Mouse (Mus musculus) CD4-positive helper T cell, adult 2 months (primary cell): ENCODE measurements at regions not wholly inside any gene's neighbourhood (a gene's known extent, or its start where the extent isn't known, plus 50 kb on each side); places are given as distances from the start of the nearest gene placed in this dataset.
"Not testable (repeated sequence)": the region's sequence is repeated elsewhere in the genome, so short reads cannot be mapped to it uniquely, and the experiment has no call there.

Source experiments
- DNase-seq: peaks from one replicate; pipeline ENCODE4 v3.0.0-alpha.2; 2012; ENCODE audit warnings: low read depth, missing footprints, low spot score

GRCm38 (mm10) chr10:56891530-56891929 lies 514.4 kb downstream of the Gja1 start:
- not testable (repeated sequence) for DNase-seq

GRCm38 (mm10) chr10:56892666-56893209 lies 515.6 kb downstream of the Gja1 start:
- DNase-seq = no peak

- DNase-seq = no peak
These were observed 516.1 kb downstream of the Gja1 start for GRCm38 (mm10) chr10:56893210-56893705.

GRCm38 (mm10) chr10:56899640-56900274 lies 522.6 kb downstream of the Gja1 start:
- DNase-seq = no peak

- DNase-seq = no peak
These were observed 523.8 kb downstream of the Gja1 start for GRCm38 (mm10) chr10:56900914-56901313.

- DNase-seq = no peak
These were observed 535.6 kb downstream of the Gja1 start for GRCm38 (mm10) chr10:56912711-56913110.

GRCm38 (mm10) chr10:56914103-56914502 lies 537.0 kb downstream of the Gja1 start:
- DNase-seq = no peak

GRCm38 (mm10) chr10:56918412-56918811 lies 541.3 kb downstream of the Gja1 start:
- DNase-seq = no peak

GRCm38 (mm10) chr10:56920711-56921672 lies 543.9 kb downstream of the Gja1 start:
- no peak for DNase-seq

GRCm38 (mm10) chr10:56935174-56935573 lies 551.0 kb upstream of the Hsf2 start:
- no peak for DNase-seq

GRCm38 (mm10) chr10:56941972-56942371 lies 544.2 kb upstream of the Hsf2 start:
- no peak for DNase-seq

GRCm38 (mm10) chr10:56944434-56945145 lies 541.6 kb upstream of the Hsf2 start:
- DNase-seq = no peak

GRCm38 (mm10) chr10:56956728-56957127 lies 529.5 kb upstream of the Hsf2 start:
- DNase-seq = no peak

- DNase-seq = no peak
These were observed 523.9 kb upstream of the Hsf2 start for GRCm38 (mm10) chr10:56962096-56962807.

- no peak for DNase-seq
These were observed 523.0 kb upstream of the Hsf2 start for GRCm38 (mm10) chr10:56963215-56963614.

- DNase-seq = no peak
These were observed 517.3 kb upstream of the Hsf2 start for GRCm38 (mm10) chr10:56968913-56969312.

GRCm38 (mm10) chr10:56974812-56975211 lies 511.4 kb upstream of the Hsf2 start:
- no peak for DNase-seq

- no peak for DNase-seq
These were observed 506.6 kb upstream of the Hsf2 start for GRCm38 (mm10) chr10:56979601-56980000.

GRCm38 (mm10) chr10:56980821-56981220 lies 505.4 kb upstream of the Hsf2 start:
- DNase-seq = no peak

GRCm38 (mm10) chr10:56982526-56983190 lies 503.5 kb upstream of the Hsf2 start:
- no peak for DNase-seq
